Mouse (Mus musculus) liver, embryonic 14.5 days (tissue): ENCODE data around the gene Pgam5.

Experiments used
- CTCF ChIP-seq: IDR thresholded peaks from 2 replicates; pipeline ENCODE4 v1.5.1; 2016; ENCODE audit warnings: antibody characterized with exemption, low read depth, control low read depth
- EP300 ChIP-seq: IDR thresholded peaks from 2 replicates; pipeline ENCODE4 v1.6.1; 2016; ENCODE audit warnings: antibody characterized with exemption, low read depth

DNA sequence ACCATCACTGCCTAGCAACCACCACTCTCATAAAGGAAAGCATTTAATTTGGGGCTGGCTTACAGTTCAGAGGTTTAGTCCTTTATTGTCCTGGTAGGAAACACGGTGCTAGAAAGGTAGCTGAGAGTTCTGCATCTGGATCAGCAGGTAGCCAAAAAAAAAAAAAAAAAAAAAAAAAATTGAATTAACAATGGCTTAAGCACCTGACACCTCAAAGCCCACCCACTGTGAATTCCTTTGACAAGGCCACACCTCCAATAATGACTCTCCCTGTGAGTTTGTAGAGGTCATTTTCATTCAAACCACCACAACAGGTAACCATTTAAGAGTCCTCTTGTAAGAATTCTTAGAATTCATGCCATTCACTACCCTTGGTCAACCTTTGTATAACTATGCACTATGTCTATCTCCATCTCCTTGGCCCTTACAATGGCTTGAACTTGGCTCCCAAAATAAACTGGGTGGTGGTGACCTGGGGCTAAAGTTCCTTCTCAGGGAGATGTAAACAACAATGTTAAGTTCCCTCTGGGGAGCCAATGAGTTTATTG lies 42.3 kb downstream of the Pgam5 start:
- TF ChIP-seq CTCF (no peak), EP300 (no peak)
